Mouse (Mus musculus) kidney, adult 2 months (tissue): ENCODE measurements around the gene Fam169a. TPM values are rescaled to one million over a fixed set of nuclear protein-coding genes. Genes with fewer than 3 reads are reported as not detected.

ENCODE experiments used
- DNase-seq: peaks from one replicate; pipeline ENCODE4 v3.0.0; 2021
- H3K27ac ChIP-seq: fragments of 200-500 bp; 2 replicates; pipeline ENCODE4 v1.5.1; 2012; ENCODE audit warnings: low read depth, low read length, control low read depth, inconsistent platforms; ENCODE audit not compliant: insufficient read depth
- H3K27me3 ChIP-seq: fragments of 200-500 bp; replicated peaks from 2 replicates; pipeline ENCODE4 v1.6.1; 2012; ENCODE audit warnings: mild to moderate bottlenecking, moderate library complexity, low read length, inconsistent platforms; ENCODE audit not compliant: control insufficient read depth, insufficient read depth
- H3K36me3 ChIP-seq: fragments of 200-500 bp; 2 replicates; pipeline ENCODE4 v1.6.1; 2012; ENCODE audit warnings: mild to moderate bottlenecking, moderate library complexity, low read length, inconsistent platforms; ENCODE audit not compliant: control insufficient read depth, insufficient read depth
- H3K4me1 ChIP-seq: fragments of 200-500 bp; 2 replicates; pipeline ENCODE4 v1.6.1; 2011; ENCODE audit warnings: low read length; ENCODE audit not compliant: control insufficient read depth, insufficient read depth
- H3K4me3 ChIP-seq: fragments of 200-500 bp; 2 replicates; pipeline ENCODE4 v1.5.1; 2011; ENCODE audit warnings: mild to moderate bottlenecking, low read depth, low read length, control low read depth; ENCODE audit not compliant: insufficient read depth
- CTCF ChIP-seq: fragments of 200-500 bp; conservative IDR thresholded peaks from 2 replicates; pipeline ENCODE4 v1.5.1; 2011; ENCODE audit warnings: low read depth, mild to moderate bottlenecking, control low read depth, low read length, moderate library complexity, mixed read lengths; ENCODE audit not compliant: insufficient read depth, insufficient read length
- POLR2A ChIP-seq: fragments of 200-500 bp; IDR thresholded peaks from one replicate; pipeline ENCODE4 v1.6.1; 2011; ENCODE audit warnings: low read depth, low read length, control low read depth
- WGBS: fragments of 180-500 bp; shearing (Covaris S2); methylation state at CpG from one replicate; pipeline ENCODE4 v1.1.7; 2018; 5-methylcytosine and 5-hydroxymethylcytosine counted together
- polyA plus RNA-seq: library from polyadenylated mRNA; depleted of rRNA; stranded (reverse); fragments of >200 nt; gene quantifications from 2 replicates; pipeline ENCODE4 v1.2.3, GENCODE M21; 2012; rRNA removed

Gene Fam169a
- 0.06 and 0.23 TPM in 2 replicates for polyA plus RNA-seq

DNA sequence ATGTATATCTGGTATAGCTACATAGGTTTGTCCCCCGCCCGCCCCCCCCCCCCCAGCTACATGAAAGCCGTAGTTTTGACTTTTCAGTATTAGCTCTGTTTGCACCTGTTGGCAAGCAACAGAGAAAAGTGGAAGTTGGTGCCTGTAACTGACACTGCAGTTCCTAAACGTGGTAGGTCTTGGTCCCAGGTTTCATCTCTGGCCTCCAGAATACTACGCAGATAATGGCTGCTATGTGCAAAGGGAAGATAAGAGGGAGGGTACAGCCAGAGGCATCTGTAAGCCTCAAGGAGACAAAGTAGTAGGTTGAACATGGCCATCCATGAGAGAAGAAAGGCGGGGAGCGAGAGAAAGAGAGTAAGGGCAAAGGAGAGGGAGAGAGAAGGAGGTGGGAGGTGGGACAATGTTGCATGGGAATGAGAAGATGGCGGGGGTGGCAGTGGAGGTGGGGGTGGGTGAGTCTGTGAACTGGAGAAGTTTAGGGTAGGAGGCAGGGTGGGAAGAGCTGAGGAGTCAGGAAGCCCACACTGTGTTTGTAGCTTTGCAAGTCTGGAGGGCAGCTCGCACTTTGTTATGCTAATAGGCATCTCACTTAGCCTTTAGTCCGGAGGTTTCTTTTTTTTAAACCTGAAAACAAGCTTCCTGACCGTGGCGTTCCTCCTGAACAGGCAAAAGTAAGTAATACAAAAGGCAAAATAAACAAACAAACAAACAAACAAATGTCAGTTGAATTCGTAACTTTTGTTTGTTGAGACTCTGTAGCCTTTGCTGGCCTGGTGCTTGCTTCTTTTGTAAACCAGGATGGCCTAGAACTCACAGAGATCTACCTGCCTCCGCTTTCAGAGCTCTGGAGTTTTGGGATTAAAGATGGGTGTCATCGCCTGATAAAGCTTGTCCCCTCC is at the start of gene Fam169a:
TSS of gene Fam169a (plus strand) at position 638 of the 902 bp plus-strand sequence.
- Histone ChIP-seq H3K36me3 (no peaks in the 10 kb centered on the region), H3K4me3 (no peak within 1 kb of the TSS), H3K27ac (no peak within 1 kb of the TSS), H3K4me1 (no peaks in the 10 kb centered on the region; the same call in 1 of the 2 replicates), H3K27me3 (peaks cover 9% of the 10 kb centered on the region)
- 77% methylated on average over 15 of the region's 15 CpGs for WGBS
- DNase-seq = no peak
- no peak for TF ChIP-seq POLR2A
- TF ChIP-seq CTCF = no peak

DNA sequence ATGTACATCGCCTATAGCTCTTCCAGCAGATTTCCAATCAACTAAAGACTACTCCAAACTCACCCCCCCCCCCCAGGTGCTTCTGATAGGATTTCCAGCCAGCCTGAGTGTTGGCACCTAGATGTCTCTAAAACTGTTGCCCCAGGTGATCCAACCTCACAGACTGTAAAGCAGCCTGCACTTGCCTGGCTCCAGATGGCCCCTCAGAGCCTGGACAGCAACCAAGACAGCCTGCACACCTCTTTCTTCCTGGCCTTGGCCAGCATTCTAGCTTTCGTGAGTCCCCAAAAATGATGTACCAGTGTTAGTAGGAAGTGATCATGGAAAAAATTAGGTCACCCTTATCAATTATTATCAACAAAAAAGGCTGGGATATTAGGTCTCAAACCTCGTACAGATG is 49.4 kb upstream of the Fam169a start:
- Histone ChIP-seq H3K27ac (no peak overlapping the region), H3K36me3 (no peaks in the 10 kb centered on the region), H3K4me3 (no peak overlapping the region), H3K4me1 (no peaks in the 10 kb centered on the region), H3K27me3 (no peaks in the 10 kb centered on the region)
- DNase-seq = no peak
- 92% methylated on average over 3 of the region's 3 CpGs for WGBS
- TF ChIP-seq POLR2A (no peak), CTCF (no peak)

GRCm38 (mm10) chr13:97020122-97020521 is 47.0 kb upstream of the Fam169a start:
- peak; percentile 7 for DNase-seq
- WGBS = 50% methylated on average over 5 of the region's 5 CpGs
- Histone ChIP-seq H3K36me3 (no peaks in the 10 kb centered on the region), H3K27ac (no peak overlapping the region), H3K4me3 (no peak overlapping the region), H3K27me3 (no peaks in the 10 kb centered on the region), H3K4me1 (no peaks in the 10 kb centered on the region)
- TF ChIP-seq POLR2A = no peak
- TF ChIP-seq CTCF = no peak

GRCm38 (mm10) chr13:97021906-97022305 is 45.2 kb upstream of the Fam169a start:
- TF ChIP-seq CTCF (no peak), POLR2A (no peak)
- H3K36me3 ChIP-seq = no peaks in the 10 kb centered on the region
- no peak for DNase-seq
- H3K4me3 ChIP-seq = no peak overlapping the region
- H3K4me1 ChIP-seq = no peaks in the 10 kb centered on the region
- H3K27ac ChIP-seq = no peak overlapping the region
- 44% methylated on average over 4 of the region's 4 CpGs for WGBS
- no peaks in the 10 kb centered on the region for H3K27me3 ChIP-seq

DNA sequence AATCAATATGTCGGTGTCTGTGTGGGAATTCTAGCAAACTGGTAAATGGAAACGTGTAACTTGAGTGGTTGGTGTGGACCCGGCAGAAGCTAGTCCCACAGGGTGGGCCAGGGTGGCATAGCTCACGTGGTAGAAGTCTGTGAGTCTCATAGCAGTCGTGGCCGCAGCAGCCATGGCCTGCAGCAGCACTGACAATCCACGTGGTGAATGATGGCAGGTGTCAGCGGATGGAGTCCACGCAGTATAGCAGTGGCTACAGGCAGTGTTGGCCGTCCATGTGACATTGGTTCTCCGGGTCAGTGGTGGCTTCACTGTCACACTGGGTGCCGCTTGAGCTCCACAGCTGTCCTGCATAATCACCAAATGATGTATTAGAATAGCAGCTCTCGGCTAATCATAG is 37.0 kb upstream of the Fam169a start:
- WGBS = 88% methylated on average over 13 of the region's 13 CpGs
- no peak for DNase-seq
- Histone ChIP-seq H3K4me1 (no peaks in the 10 kb centered on the region), H3K4me3 (no peak overlapping the region), H3K27me3 (no peaks in the 10 kb centered on the region), H3K27ac (no peak overlapping the region), H3K36me3 (no peaks in the 10 kb centered on the region)
- TF ChIP-seq POLR2A (no peak), CTCF (no peak)

GRCm38 (mm10) chr13:97034262-97034661 is 32.8 kb upstream of the Fam169a start, which contains the start of gene 1700029F12Rik:
1700029F12Rik (minus strand) TSS chr13:97034362.
- H3K27me3 ChIP-seq = no peaks in the 10 kb centered on the region
- DNase-seq = no peak
- no peak within 1 kb of the TSS for H3K4me3 ChIP-seq
- no peaks in the 10 kb centered on the region for H3K4me1 ChIP-seq
- 79% methylated on average over 2 of the region's 2 CpGs for WGBS
- H3K36me3 ChIP-seq = no peaks in the 10 kb centered on the region
- TF ChIP-seq CTCF = no peak
- no peak within 1 kb of the TSS for H3K27ac ChIP-seq

DNA sequence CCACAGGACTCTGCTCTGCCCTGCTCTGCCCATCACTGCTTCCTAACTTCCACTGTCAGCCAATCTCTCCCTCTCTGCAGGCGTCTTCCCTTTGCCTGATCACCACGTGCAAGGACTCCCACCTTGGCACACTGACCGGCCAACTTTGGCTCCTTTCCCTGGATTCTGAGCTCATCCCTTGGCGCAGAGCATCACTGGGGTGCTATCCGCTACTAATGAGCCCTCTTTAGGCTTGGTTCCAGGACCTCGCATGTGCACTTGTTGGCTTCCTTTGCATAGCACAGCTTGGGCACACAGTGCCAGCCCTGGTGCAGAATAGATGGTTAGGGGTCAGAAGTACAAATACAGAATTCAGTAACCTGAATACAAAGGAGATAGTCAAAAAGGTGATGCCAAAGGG is 15.9 kb upstream of the Fam169a start:
- peak; percentile 86 for DNase-seq

GRCm38 (mm10) chr13:97052667-97053066 is 14.4 kb upstream of the Fam169a start:
- Histone ChIP-seq H3K36me3 (no peaks in the 10 kb centered on the region), H3K27me3 (no peaks in the 10 kb centered on the region), H3K4me1 (no peaks in the 10 kb centered on the region), H3K27ac (no peak overlapping the region), H3K4me3 (no peak overlapping the region)
- peak; percentile 44 for DNase-seq
- 11% methylated on average over 11 of the region's 11 CpGs for WGBS
- no peak for TF ChIP-seq POLR2A
- peak; percentile 68 for TF ChIP-seq CTCF

More for the DNA sequence above, 15.9 kb upstream of the Fam169a start:
- Histone ChIP-seq H3K27me3 (no peaks in the 10 kb centered on the region), H3K36me3 (no peaks in the 10 kb centered on the region), H3K27ac (no peak overlapping the region), H3K4me1 (no peaks in the 10 kb centered on the region), H3K4me3 (no peak overlapping the region)
- no peak for TF ChIP-seq CTCF
- WGBS = 55% methylated on average over 6 of the region's 6 CpGs
